Mouse (Mus musculus): ENCODE data around the gene Ugt1a9. TPM values are rescaled to one million over a fixed set of nuclear protein-coding genes. Genes with fewer than 3 reads are reported as not detected.
"Not testable (repeated sequence)": the region's sequence is repeated elsewhere in the genome, so short reads cannot be mapped to it uniquely, and the experiment has no call there.

Ugt1a9 gene
- polyA plus RNA-seq, 1 experiment from 2014 or later = not detected

GRCm38 (mm10) chr1:88140492-88140891, 69.9 kb downstream of the Ugt1a9 start:
- not testable (repeated sequence) for H3K4me1 ChIP-seq (ENCODE audit: control insufficient read depth, insufficient read depth, low read length); ATAC-seq; H3K9me3 ChIP-seq (replicated peaks; ENCODE audit: control insufficient read depth, low read length, poor library complexity, severe bottlenecking); H3K4me2 ChIP-seq (ENCODE audit: low read length); H3K36me3 ChIP-seq (ENCODE audit: control insufficient read depth, insufficient read depth, low read length); H3K27ac ChIP-seq (ENCODE audit: low read length); H3K9ac ChIP-seq (ENCODE audit: low read depth, low read length); H3K27me3 ChIP-seq (ENCODE audit: control insufficient read depth, insufficient read depth, low read depth, low read length); H3K4me3 ChIP-seq (ENCODE audit: low read depth, low read length)
- 60% methylated on average over 1 of the region's 1 CpGs for WGBS

GRCm38 (mm10) chr1:88143966-88144675, 73.5 kb downstream of the Ugt1a9 start:
- WGBS = 1% methylated on average over 5 of the region's 5 CpGs
- H3K36me3 ChIP-seq (ENCODE audit: control insufficient read depth, insufficient read depth, low read length); H3K4me3 ChIP-seq (ENCODE audit: low read depth, low read length); H3K9ac ChIP-seq (ENCODE audit: low read depth, low read length); H3K9me3 ChIP-seq (replicated peaks; ENCODE audit: control insufficient read depth, low read length, poor library complexity, severe bottlenecking); H3K4me2 ChIP-seq (ENCODE audit: low read length); H3K4me1 ChIP-seq (ENCODE audit: control insufficient read depth, insufficient read depth, low read length); H3K27ac ChIP-seq (ENCODE audit: low read length); ATAC-seq; H3K27me3 ChIP-seq (ENCODE audit: control insufficient read depth, insufficient read depth, low read depth, low read length): not testable (repeated sequence)

GRCm38 (mm10) chr1:88145278-88145677, 74.7 kb downstream of the Ugt1a9 start:
- not testable (repeated sequence) for H3K27ac ChIP-seq (ENCODE audit: low read length); H3K4me3 ChIP-seq (ENCODE audit: low read depth, low read length); H3K27me3 ChIP-seq (ENCODE audit: control insufficient read depth, insufficient read depth, low read depth, low read length); ATAC-seq; H3K4me1 ChIP-seq (ENCODE audit: control insufficient read depth, insufficient read depth, low read length); H3K36me3 ChIP-seq (ENCODE audit: control insufficient read depth, insufficient read depth, low read length); H3K9ac ChIP-seq (ENCODE audit: low read depth, low read length); H3K4me2 ChIP-seq (ENCODE audit: low read length); H3K9me3 ChIP-seq (replicated peaks; ENCODE audit: control insufficient read depth, low read length, poor library complexity, severe bottlenecking)
- WGBS = 79% methylated on average over 2 of the region's 2 CpGs

GRCm38 (mm10) chr1:88150133-88150532, 79.5 kb downstream of the Ugt1a9 start:
- H3K9me3 ChIP-seq (replicated peaks; ENCODE audit: control insufficient read depth, low read length, poor library complexity, severe bottlenecking); H3K27ac ChIP-seq (ENCODE audit: low read length); H3K9ac ChIP-seq (ENCODE audit: low read depth, low read length); H3K36me3 ChIP-seq (ENCODE audit: control insufficient read depth, insufficient read depth, low read length); H3K4me2 ChIP-seq (ENCODE audit: low read length); H3K4me1 ChIP-seq (ENCODE audit: control insufficient read depth, insufficient read depth, low read length); ATAC-seq; H3K4me3 ChIP-seq (ENCODE audit: low read depth, low read length); H3K27me3 ChIP-seq (ENCODE audit: control insufficient read depth, insufficient read depth, low read depth, low read length): not testable (repeated sequence)
- 64% methylated on average over 2 of the region's 2 CpGs for WGBS

GRCm38 (mm10) chr1:88158430-88158829, 87.8 kb downstream of the Ugt1a9 start:
- no peak for ATAC-seq
- no peaks in the 10 kb centered on the region for H3K4me1 ChIP-seq (ENCODE audit: control insufficient read depth, insufficient read depth, low read length)
- WGBS = 93% methylated on average over 2 of the region's 2 CpGs
- no peaks in the 10 kb centered on the region for H3K36me3 ChIP-seq (ENCODE audit: control insufficient read depth, insufficient read depth, low read length)
- no peak overlapping the region for H3K27ac ChIP-seq (ENCODE audit: low read length)
- no peaks in the 10 kb centered on the region for H3K27me3 ChIP-seq (ENCODE audit: control insufficient read depth, insufficient read depth, low read depth, low read length)
- H3K9ac ChIP-seq (ENCODE audit: low read depth, low read length) = no peak overlapping the region
- H3K4me2 ChIP-seq (ENCODE audit: low read length) = no peak overlapping the region
- no peaks in the 10 kb centered on the region for H3K9me3 ChIP-seq (replicated peaks; ENCODE audit: control insufficient read depth, low read length, poor library complexity, severe bottlenecking)
- H3K4me3 ChIP-seq (ENCODE audit: low read depth, low read length) = no peak overlapping the region

- 79% methylated on average over 5 of the region's 5 CpGs for WGBS
- no peak within 1 kb of the TSS for H3K27ac ChIP-seq (ENCODE audit: low read length)
- no peak within 1 kb of the TSS for H3K4me2 ChIP-seq (ENCODE audit: low read length)
- H3K9me3 ChIP-seq (replicated peaks; ENCODE audit: control insufficient read depth, low read length, poor library complexity, severe bottlenecking) = no peaks in the 10 kb centered on the region
- ATAC-seq = no peak
- H3K9ac ChIP-seq (ENCODE audit: low read depth, low read length) = no peak within 1 kb of the TSS
- H3K4me1 ChIP-seq (ENCODE audit: control insufficient read depth, insufficient read depth, low read length) = no peaks in the 10 kb centered on the region
- H3K36me3 ChIP-seq (ENCODE audit: control insufficient read depth, insufficient read depth, low read length) = no peaks in the 10 kb centered on the region
- no peaks in the 10 kb centered on the region for H3K27me3 ChIP-seq (ENCODE audit: control insufficient read depth, insufficient read depth, low read depth, low read length)
- no peak within 1 kb of the TSS for H3K4me3 ChIP-seq (ENCODE audit: low read depth, low read length)
Measured at GRCm38 (mm10) chr1:88165711-88166110, 95.1 kb downstream of the Ugt1a9 start, which contains the start of gene Ugt1a5. Gene Ugt1a5, plus strand, starts transcription at chr1:88166012.

- H3K27ac ChIP-seq (ENCODE audit: low read length); H3K9me3 ChIP-seq (replicated peaks; ENCODE audit: control insufficient read depth, low read length, poor library complexity, severe bottlenecking); H3K4me1 ChIP-seq (ENCODE audit: control insufficient read depth, insufficient read depth, low read length); H3K4me3 ChIP-seq (ENCODE audit: low read depth, low read length); H3K36me3 ChIP-seq (ENCODE audit: control insufficient read depth, insufficient read depth, low read length); ATAC-seq; H3K9ac ChIP-seq (ENCODE audit: low read depth, low read length); H3K27me3 ChIP-seq (ENCODE audit: control insufficient read depth, insufficient read depth, low read depth, low read length); H3K4me2 ChIP-seq (ENCODE audit: low read length): not testable (repeated sequence)
- 91% methylated on average over 5 of the region's 7 CpGs for WGBS
Measured at GRCm38 (mm10) chr1:88172190-88172589, 101.6 kb downstream of the Ugt1a9 start.

GRCm38 (mm10) chr1:88179657-88180056, 109.1 kb downstream of the Ugt1a9 start:
- no peak for ATAC-seq
- WGBS = 81% methylated on average over 1 of the region's 1 CpGs

GRCm38 (mm10) chr1:88186325-88186935, 115.8 kb downstream of the Ugt1a9 start:
- Histone ChIP-seq H3K4me2 (ENCODE audit: low read length) (no peak overlapping the region), H3K9ac (ENCODE audit: low read depth, low read length) (no peak overlapping the region), H3K4me1 (ENCODE audit: control insufficient read depth, insufficient read depth, low read length) (no peaks in the 10 kb centered on the region), H3K27ac (ENCODE audit: low read length) (no peak overlapping the region), H3K9me3 (replicated peaks; ENCODE audit: control insufficient read depth, low read length, poor library complexity, severe bottlenecking) (no peaks in the 10 kb centered on the region), H3K4me3 (ENCODE audit: low read depth, low read length) (no peak overlapping the region), H3K36me3 (ENCODE audit: control insufficient read depth, insufficient read depth, low read length) (no peaks in the 10 kb centered on the region), H3K27me3 (ENCODE audit: control insufficient read depth, insufficient read depth, low read depth, low read length) (no peaks in the 10 kb centered on the region)
- 94% methylated on average over 5 of the region's 5 CpGs for WGBS
- ATAC-seq = no peak

More at GRCm38 (mm10) chr1:88179657-88180056, 109.1 kb downstream of the Ugt1a9 start:
- H3K27me3 ChIP-seq (ENCODE audit: control insufficient read depth, insufficient read depth, low read depth, low read length) = no peaks in the 10 kb centered on the region; the same call in 1 of the 2 replicates
- H3K4me3 ChIP-seq (ENCODE audit: low read depth, low read length) = no peak overlapping the region
- no peak overlapping the region for H3K27ac ChIP-seq (ENCODE audit: low read length)
- peaks cover 2% of the 10 kb centered on the region; the same call in 1 of the 2 replicates for H3K9me3 ChIP-seq (replicated peaks; ENCODE audit: control insufficient read depth, low read length, poor library complexity, severe bottlenecking)
- H3K4me1 ChIP-seq (ENCODE audit: control insufficient read depth, insufficient read depth, low read length) = no peaks in the 10 kb centered on the region
- H3K9ac ChIP-seq (ENCODE audit: low read depth, low read length) = no peak overlapping the region
- H3K4me2 ChIP-seq (ENCODE audit: low read length) = no peak overlapping the region
- H3K36me3 ChIP-seq (ENCODE audit: control insufficient read depth, insufficient read depth, low read length) = no peaks in the 10 kb centered on the region

All from midbrain, embryonic 16.5 days (tissue).